Mouse (Mus musculus): Measurements from ENCODE around the gene Cfap298. TPM values are rescaled to one million over a fixed set of nuclear protein-coding genes. Genes with fewer than 3 reads are reported as not detected.

Cfap298 gene
- total and polyA plus RNA-seq, 3 experiments, result 28.7 to 70.5 (median 56.7) TPM

- no peaks in the 10 kb centered on the region for H3K27me3 ChIP-seq (ENCODE audit: insufficient read depth, low read length)
- peaks cover 6% of the 10 kb centered on the region; the same call in 1 of the 2 replicates for H3K4me1 ChIP-seq (ENCODE audit: insufficient read depth, low read depth, low read length)
- TF ChIP-seq POLR2AphosphoS5 (IDR thresholded peaks at IDR 0.05; ENCODE audit: insufficient replicate concordance, low read depth, low read length), result no peak
- no peak for TF ChIP-seq CTCF (IDR thresholded peaks at IDR 0.05; ENCODE audit: low read depth, low read length)
- no peak for TF ChIP-seq GATA1 (IDR thresholded peaks at IDR 0.05; ENCODE audit: borderline replicate concordance, low read length)
- TF ChIP-seq TAL1 (conservative IDR thresholded peaks at IDR 0.05; ENCODE audit: low read depth, low read length), result no peak
- no peak for TF ChIP-seq GATA2 (IDR thresholded peaks at IDR 0.05; ENCODE audit: borderline replicate concordance, low read depth, low read length)
- H3K36me3 ChIP-seq (replicated peaks), result peaks cover 78% of the 10 kb centered on the region
- DNase-seq (ENCODE audit: low spot score) (no peak), ATAC-seq (ENCODE audit: extremely low read depth, insufficient number of reproducible peaks, low FRiP score, poor library complexity, severe bottlenecking) (no peak)
- no peak overlapping the region for H3K4me3 ChIP-seq (ENCODE audit: low read depth, low read length)
- no peaks in the 10 kb centered on the region for H3K9me3 ChIP-seq (replicated peaks)
Measured at GRCm38 (mm10) chr16:90958301-90959085, 23.6 kb upstream of the Cfap298 start.

GRCm38 (mm10) chr16:90955494-90955893, 20.6 kb upstream of the Cfap298 start:
- ATAC-seq (ENCODE audit: extremely low read depth, insufficient number of reproducible peaks, low FRiP score, poor library complexity, severe bottlenecking) (no peak), DNase-seq (ENCODE audit: low spot score) (no peak)
- H3K4me3 ChIP-seq (ENCODE audit: low read depth, low read length), result no peak overlapping the region
- H3K36me3 ChIP-seq (replicated peaks), result peaks cover 86% of the 10 kb centered on the region
- peaks cover 5% of the 10 kb centered on the region; the same call in 1 of the 2 replicates for H3K4me1 ChIP-seq (ENCODE audit: insufficient read depth, low read depth, low read length)
- no peak for TF ChIP-seq CTCF (IDR thresholded peaks at IDR 0.05; ENCODE audit: low read depth, low read length)
- no peak for TF ChIP-seq POLR2AphosphoS5 (IDR thresholded peaks at IDR 0.05; ENCODE audit: insufficient replicate concordance, low read depth, low read length)
- no peak for TF ChIP-seq GATA2 (IDR thresholded peaks at IDR 0.05; ENCODE audit: borderline replicate concordance, low read depth, low read length)
- no peak for TF ChIP-seq TAL1 (conservative IDR thresholded peaks at IDR 0.05; ENCODE audit: low read depth, low read length)
- H3K27me3 ChIP-seq (ENCODE audit: insufficient read depth, low read length), result no peaks in the 10 kb centered on the region
- no peaks in the 10 kb centered on the region for H3K9me3 ChIP-seq (replicated peaks)

- Histone ChIP-seq H3K36me3 (replicated peaks) (peaks cover 82% of the 10 kb centered on the region), H3K9me3 (replicated peaks) (no peaks in the 10 kb centered on the region), H3K4me3 (ENCODE audit: low read depth, low read length) (no peak overlapping the region), H3K4me1 (ENCODE audit: insufficient read depth, low read depth, low read length) (peaks cover 5% of the 10 kb centered on the region; the same call in 1 of the 2 replicates), H3K27me3 (ENCODE audit: insufficient read depth, low read length) (no peaks in the 10 kb centered on the region)
- DNase-seq (ENCODE audit: low spot score) (no peak), ATAC-seq (ENCODE audit: extremely low read depth, insufficient number of reproducible peaks, low FRiP score, poor library complexity, severe bottlenecking) (no peak)
- TF ChIP-seq GATA2 (IDR thresholded peaks at IDR 0.05; ENCODE audit: borderline replicate concordance, low read depth, low read length) (no peak), POLR2AphosphoS5 (IDR thresholded peaks at IDR 0.05; ENCODE audit: insufficient replicate concordance, low read depth, low read length) (no peak), TAL1 (conservative IDR thresholded peaks at IDR 0.05; ENCODE audit: low read depth, low read length) (no peak), GATA1 (IDR thresholded peaks at IDR 0.05; ENCODE audit: borderline replicate concordance, low read length) (no peak), CTCF (IDR thresholded peaks at IDR 0.05; ENCODE audit: low read depth, low read length) (no peak)
Measured at GRCm38 (mm10) chr16:90953770-90954169, 18.9 kb upstream of the Cfap298 start.

GRCm38 (mm10) chr16:90953147-90953546, 18.2 kb upstream of the Cfap298 start:
- no peak for TF ChIP-seq POLR2AphosphoS5 (IDR thresholded peaks at IDR 0.05; ENCODE audit: insufficient replicate concordance, low read depth, low read length)
- TF ChIP-seq GATA2 (IDR thresholded peaks at IDR 0.05; ENCODE audit: borderline replicate concordance, low read depth, low read length), result no peak
- no peak for TF ChIP-seq GATA1 (IDR thresholded peaks at IDR 0.05; ENCODE audit: borderline replicate concordance, low read length)
- TF ChIP-seq CTCF (IDR thresholded peaks at IDR 0.05; ENCODE audit: low read depth, low read length), result no peak
- TF ChIP-seq TAL1 (conservative IDR thresholded peaks at IDR 0.05; ENCODE audit: low read depth, low read length), result no peak
- no peaks in the 10 kb centered on the region for H3K27me3 ChIP-seq (ENCODE audit: insufficient read depth, low read length)
- DNase-seq (ENCODE audit: low spot score), result no peak
- no peak overlapping the region for H3K4me3 ChIP-seq (ENCODE audit: low read depth, low read length)
- H3K36me3 ChIP-seq (replicated peaks), result peaks cover 76% of the 10 kb centered on the region
- ATAC-seq (ENCODE audit: extremely low read depth, insufficient number of reproducible peaks, low FRiP score, poor library complexity, severe bottlenecking), result no peak
- H3K9me3 ChIP-seq (replicated peaks), result no peaks in the 10 kb centered on the region
- peaks cover 5% of the 10 kb centered on the region; the same call in 1 of the 2 replicates for H3K4me1 ChIP-seq (ENCODE audit: insufficient read depth, low read depth, low read length)

- ATAC-seq (ENCODE audit: extremely low read depth, insufficient number of reproducible peaks, low FRiP score, poor library complexity, severe bottlenecking), result no peak
- Histone ChIP-seq H3K9me3 (replicated peaks) (no peaks in the 10 kb centered on the region), H3K36me3 (replicated peaks) (peaks cover 78% of the 10 kb centered on the region), H3K4me3 (ENCODE audit: low read depth, low read length) (no peak overlapping the region), H3K27me3 (ENCODE audit: insufficient read depth, low read length) (no peaks in the 10 kb centered on the region), H3K4me1 (ENCODE audit: insufficient read depth, low read depth, low read length) (peaks cover 5% of the 10 kb centered on the region; the same call in 1 of the 2 replicates)
- DNase-seq (ENCODE audit: low spot score), result no peak
- TF ChIP-seq TAL1 (conservative IDR thresholded peaks at IDR 0.05; ENCODE audit: low read depth, low read length) (no peak), GATA2 (IDR thresholded peaks at IDR 0.05; ENCODE audit: borderline replicate concordance, low read depth, low read length) (no peak), CTCF (IDR thresholded peaks at IDR 0.05; ENCODE audit: low read depth, low read length) (no peak), GATA1 (IDR thresholded peaks at IDR 0.05; ENCODE audit: borderline replicate concordance, low read length) (no peak), POLR2AphosphoS5 (IDR thresholded peaks at IDR 0.05; ENCODE audit: insufficient replicate concordance, low read depth, low read length) (no peak)
Measured at GRCm38 (mm10) chr16:90950354-90950963, 15.5 kb upstream of the Cfap298 start.

GRCm38 (mm10) chr16:90946977-90947376, 12.1 kb upstream of the Cfap298 start:
- no peaks in the 10 kb centered on the region for H3K9me3 ChIP-seq (replicated peaks)
- DNase-seq (ENCODE audit: low spot score) (no peak), ATAC-seq (ENCODE audit: extremely low read depth, insufficient number of reproducible peaks, low FRiP score, poor library complexity, severe bottlenecking) (no peak)
- peaks cover 5% of the 10 kb centered on the region; the same call in 1 of the 2 replicates for H3K4me1 ChIP-seq (ENCODE audit: insufficient read depth, low read depth, low read length)
- peaks cover 80% of the 10 kb centered on the region for H3K36me3 ChIP-seq (replicated peaks)
- no peak for TF ChIP-seq POLR2AphosphoS5 (IDR thresholded peaks at IDR 0.05; ENCODE audit: insufficient replicate concordance, low read depth, low read length)
- TF ChIP-seq GATA1 (IDR thresholded peaks at IDR 0.05; ENCODE audit: borderline replicate concordance, low read length), result no peak
- no peak for TF ChIP-seq TAL1 (conservative IDR thresholded peaks at IDR 0.05; ENCODE audit: low read depth, low read length)
- no peak for TF ChIP-seq CTCF (IDR thresholded peaks at IDR 0.05; ENCODE audit: low read depth, low read length)
- TF ChIP-seq GATA2 (IDR thresholded peaks at IDR 0.05; ENCODE audit: borderline replicate concordance, low read depth, low read length), result no peak
- H3K27me3 ChIP-seq (ENCODE audit: insufficient read depth, low read length), result no peaks in the 10 kb centered on the region
- no peak overlapping the region for H3K4me3 ChIP-seq (ENCODE audit: low read depth, low read length)

Measured in G1E (cell line).